In the genomic region with DNA sequence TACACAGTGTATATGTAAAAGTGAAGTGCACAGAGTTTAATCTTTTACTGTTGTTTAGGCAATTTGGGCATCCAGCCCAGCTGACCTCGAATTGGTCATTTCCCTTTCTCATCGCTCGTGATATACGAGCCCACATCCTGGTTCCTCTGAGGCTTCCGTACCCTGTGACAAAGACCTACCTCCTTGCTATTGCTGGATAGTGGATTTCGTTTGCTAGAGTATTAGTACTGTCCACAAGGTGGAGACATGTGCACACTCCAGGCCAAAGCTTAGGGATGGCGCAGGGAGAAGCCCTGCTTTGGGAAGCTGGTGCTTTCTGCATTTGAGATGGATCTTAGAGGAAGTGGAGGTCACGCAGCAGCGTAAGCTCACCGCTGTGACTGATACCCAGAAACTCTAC, we compare ENCODE assay signal across 9 mouse cellular contexts.
DNase-seq lines count a peak whose midpoint lies in the region; ATAC-seq lines count a peak whose summit lies in the region.
"Had no signal": no experiment of that assay in that cellular context is flagged by ENCODE, and none has a peak within 500 bp of the region (broad histone marks: within the 10 kb centered on the region; RNA-seq: fewer than 3 reads in every experiment).

No protein-coding gene starts in this region.

- H3K27me3 ChIP-seq in forebrain, embryonic 14.5 days (replicated peaks; ENCODE audit: control insufficient read depth, insufficient read depth, low read length), result no peaks in the 10 kb centered on the region
- no peaks in the 10 kb centered on the region for H3K27me3 ChIP-seq in intestine, embryonic 16.5 days (replicated peaks; ENCODE audit: control insufficient read depth, insufficient read depth, low read length)
- no peaks in the 10 kb centered on the region for H3K27me3 ChIP-seq in liver, embryonic 16.5 days (ENCODE audit: control insufficient read depth, insufficient read depth, low read depth, low read length)
- no peaks in the 10 kb centered on the region for H3K27me3 ChIP-seq in neural tube, embryonic 12.5 days (replicated peaks)

- no peak overlapping the region for H3K27ac ChIP-seq in forebrain, embryonic 14.5 days (ENCODE audit: low read depth, low read length)
- H3K27ac ChIP-seq in intestine, embryonic 16.5 days (ENCODE audit: low read length), result no peak overlapping the region
- no peak overlapping the region for H3K27ac ChIP-seq in liver, embryonic 16.5 days (ENCODE audit: low read length)
- H3K27ac ChIP-seq in neural tube, embryonic 12.5 days, result no peak overlapping the region

- H3K9me3 ChIP-seq in forebrain, embryonic 14.5 days (replicated peaks; ENCODE audit: control insufficient read depth, low read length), result no peaks in the 10 kb centered on the region
- no peaks in the 10 kb centered on the region for H3K9me3 ChIP-seq in intestine, embryonic 16.5 days (ENCODE audit: control insufficient read depth, low read length)
- H3K9me3 ChIP-seq in liver, embryonic 16.5 days (replicated peaks; ENCODE audit: control insufficient read depth, low read length), result no peaks in the 10 kb centered on the region
- no peaks in the 10 kb centered on the region for H3K9me3 ChIP-seq in neural tube, embryonic 12.5 days

- H3K36me3 ChIP-seq in forebrain, embryonic 14.5 days (ENCODE audit: control insufficient read depth, insufficient read depth, low read length), result no peaks in the 10 kb centered on the region
- H3K36me3 ChIP-seq in intestine, embryonic 16.5 days (ENCODE audit: control insufficient read depth, insufficient read depth, low read length), result peaks cover 16% of the 10 kb centered on the region
- H3K36me3 ChIP-seq in liver, embryonic 16.5 days (ENCODE audit: control insufficient read depth, insufficient read depth), result no peaks in the 10 kb centered on the region; the same call in 1 of the 2 replicates
- H3K36me3 ChIP-seq in neural tube, embryonic 12.5 days, result peaks cover 13% of the 10 kb centered on the region

- WGBS in forebrain, embryonic 14.5 days, result 56% methylated on average over 10 of the region's 10 CpGs
- 45% methylated on average over 10 of the region's 10 CpGs for WGBS in intestine, embryonic 16.5 days
- WGBS in liver, embryonic 16.5 days (ENCODE audit: insufficient replicate concordance), result 12% methylated on average over 10 of the region's 10 CpGs
- 63% methylated on average over 10 of the region's 10 CpGs for WGBS in neural tube, embryonic 12.5 days

- no peaks in the 10 kb centered on the region for H3K4me1 ChIP-seq in forebrain, embryonic 14.5 days (ENCODE audit: control insufficient read depth, insufficient read depth, low read length)
- no peaks in the 10 kb centered on the region for H3K4me1 ChIP-seq in intestine, embryonic 16.5 days (ENCODE audit: control insufficient read depth, insufficient read depth, low read length)
- no peaks in the 10 kb centered on the region; the same call in 1 of the 2 replicates for H3K4me1 ChIP-seq in liver, embryonic 16.5 days (ENCODE audit: control insufficient read depth, low read depth, low read length)
- H3K4me1 ChIP-seq in neural tube, embryonic 12.5 days, result no peaks in the 10 kb centered on the region

- H3K9ac ChIP-seq in forebrain, embryonic 14.5 days (ENCODE audit: low read length), result no peak overlapping the region
- no peak overlapping the region for H3K9ac ChIP-seq in intestine, embryonic 16.5 days (ENCODE audit: low read depth, low read length)
- H3K9ac ChIP-seq in liver, embryonic 16.5 days (ENCODE audit: low read depth, low read length), result no peak overlapping the region
- H3K9ac ChIP-seq in neural tube, embryonic 12.5 days, result no peak overlapping the region

- H3K4me2 ChIP-seq in forebrain, embryonic 14.5 days (ENCODE audit: low read length), result no peak overlapping the region
- H3K4me2 ChIP-seq in intestine, embryonic 16.5 days (ENCODE audit: low read depth, low read length), result no peak overlapping the region
- no peak overlapping the region for H3K4me2 ChIP-seq in liver, embryonic 16.5 days (ENCODE audit: low read depth, low read length)
- no peak overlapping the region for H3K4me2 ChIP-seq in neural tube, embryonic 12.5 days (replicated peaks)

- ATAC-seq in forebrain, embryonic 14.5 days, result peak; percentile 86
- ATAC-seq in intestine, embryonic 16.5 days, result peak; percentile 75
- peak; percentile 64 for ATAC-seq in liver, embryonic 16.5 days (ENCODE audit: low read depth)
- peak; percentile 53; the same call in 1 of the 2 replicates for ATAC-seq in neural tube, embryonic 12.5 days (ENCODE audit: low FRiP score, low read depth)

- peak; percentile 48 for DNase-seq in layer of hippocampus, adult 11-12 months (ENCODE audit: low spot score)
- DNase-seq in layer of hippocampus, postnatal 25 days (ENCODE audit: extremely low spot score in 1 of 2, low spot score in 1 of 2), result no peak
- peak; percentile 40 to 57 for DNase-seq in adrenal gland, postnatal 36 days
- DNase-seq in forebrain, embryonic 14.5 days (ENCODE audit: low spot score), result peak; percentile 79
- no peak for DNase-seq in spleen, postnatal 10 days (ENCODE audit: low spot score in 2 of 2)

- no peak overlapping the region for H3K4me3 ChIP-seq in forebrain, embryonic 14.5 days (ENCODE audit: low read depth, low read length)
- no peak overlapping the region for H3K4me3 ChIP-seq in intestine, embryonic 16.5 days (ENCODE audit: low read length)
- no peak overlapping the region for H3K4me3 ChIP-seq in liver, embryonic 16.5 days (ENCODE audit: low read depth, low read length)
- no peak overlapping the region for H3K4me3 ChIP-seq in neural tube, embryonic 12.5 days
- H3K4me3 ChIP-seq: myocyte had no signal

Comparison
In these comparisons a context has a peak if more than half of its experiments do, and no peak if none do; other contexts are left out.
1. DNase-seq: peak in layer of hippocampus, adult 11-12 months (single experiment), adrenal gland, postnatal 36 days (2 of 2) and forebrain, embryonic 14.5 days (single experiment); none in layer of hippocampus, postnatal 25 days (0 of 2) and spleen, postnatal 10 days (0 of 2).
2. Peak in every context shown above with its lines, with median percentiles within 50 percentile points of each other: ATAC-seq.